Mouse (Mus musculus): ENCODE results near the gene Lrp2. TPM values are rescaled to one million over a fixed set of nuclear protein-coding genes. Genes with fewer than 3 reads are reported as not detected.

Gene Lrp2
- polyA plus RNA-seq, 1 experiment from 2014 or later, result 0.47 TPM

- no peaks in the 10 kb centered on the region for H3K9me3 ChIP-seq
- WGBS, result 92% methylated on average over 2 of the region's 2 CpGs
These were observed 5.8 kb downstream of the Lrp2 start for GRCm38 (mm10) chr2:69580091-69580490.

GRCm38 (mm10) chr2:69578206-69578605 lies 7.7 kb downstream of the Lrp2 start:
- no peak for ATAC-seq (replicated peaks)
- 54% methylated on average over 8 of the region's 8 CpGs for WGBS
- no peaks in the 10 kb centered on the region for H3K4me1 ChIP-seq
- H3K9me3 ChIP-seq, result no peaks in the 10 kb centered on the region
- no peak overlapping the region for H3K4me3 ChIP-seq
- H3K27ac ChIP-seq (replicated peaks), result no peak overlapping the region
- H3K27me3 ChIP-seq, result peaks cover 9% of the 10 kb centered on the region; the same call in 1 of the 2 replicates
- H3K9ac ChIP-seq (replicated peaks), result no peak overlapping the region
- H3K4me2 ChIP-seq (replicated peaks), result no peak overlapping the region
- no peaks in the 10 kb centered on the region for H3K36me3 ChIP-seq

More at GRCm38 (mm10) chr2:69580091-69580490, 5.8 kb downstream of the Lrp2 start:
- Histone ChIP-seq H3K27ac (replicated peaks) (no peak overlapping the region), H3K4me3 (no peak overlapping the region), H3K9ac (replicated peaks) (no peak overlapping the region), H3K36me3 (no peaks in the 10 kb centered on the region), H3K4me2 (replicated peaks) (no peak overlapping the region), H3K4me1 (peaks cover 7% of the 10 kb centered on the region), H3K27me3 (peaks cover 22% of the 10 kb centered on the region; the same call in 1 of the 2 replicates)
- no peak for ATAC-seq (replicated peaks)

GRCm38 (mm10) chr2:69576531-69576930 lies 9.3 kb downstream of the Lrp2 start:
- H3K9ac ChIP-seq (replicated peaks), result no peak overlapping the region
- H3K4me3 ChIP-seq, result no peak overlapping the region
- no peaks in the 10 kb centered on the region for H3K27me3 ChIP-seq
- H3K4me2 ChIP-seq (replicated peaks), result no peak overlapping the region
- no peaks in the 10 kb centered on the region for H3K4me1 ChIP-seq
- H3K9me3 ChIP-seq, result no peaks in the 10 kb centered on the region
- no peaks in the 10 kb centered on the region for H3K36me3 ChIP-seq
- no peak overlapping the region for H3K27ac ChIP-seq (replicated peaks)
- 100% methylated on average over 1 of the region's 1 CpGs for WGBS
- ATAC-seq (replicated peaks), result no peak

- Histone ChIP-seq H3K4me3 (no peak overlapping the region), H3K4me2 (replicated peaks) (no peak overlapping the region), H3K27me3 (no peaks in the 10 kb centered on the region), H3K4me1 (no peaks in the 10 kb centered on the region), H3K9me3 (no peaks in the 10 kb centered on the region), H3K36me3 (no peaks in the 10 kb centered on the region), H3K27ac (replicated peaks) (no peak overlapping the region), H3K9ac (replicated peaks) (no peak overlapping the region)
- no peak for ATAC-seq (replicated peaks)
- 68% methylated on average over 6 of the region's 6 CpGs for WGBS
These were observed 10.9 kb downstream of the Lrp2 start for GRCm38 (mm10) chr2:69574934-69575333.

GRCm38 (mm10) chr2:69574261-69574660 lies 11.6 kb downstream of the Lrp2 start:
- Histone ChIP-seq H3K4me1 (no peaks in the 10 kb centered on the region), H3K4me3 (no peak overlapping the region), H3K27me3 (no peaks in the 10 kb centered on the region), H3K4me2 (replicated peaks) (no peak overlapping the region), H3K36me3 (no peaks in the 10 kb centered on the region), H3K27ac (replicated peaks) (no peak overlapping the region), H3K9me3 (no peaks in the 10 kb centered on the region), H3K9ac (replicated peaks) (no peak overlapping the region)
- WGBS, result 75% methylated on average over 3 of the region's 3 CpGs
- no peak for ATAC-seq (replicated peaks)

GRCm38 (mm10) chr2:69573733-69574054 lies 12.2 kb downstream of the Lrp2 start:
- no peaks in the 10 kb centered on the region for H3K36me3 ChIP-seq
- H3K4me1 ChIP-seq, result no peaks in the 10 kb centered on the region
- H3K27me3 ChIP-seq, result no peaks in the 10 kb centered on the region
- no peaks in the 10 kb centered on the region for H3K9me3 ChIP-seq
- no peak for ATAC-seq (replicated peaks)
- H3K4me3 ChIP-seq, result no peak overlapping the region
- H3K27ac ChIP-seq (replicated peaks), result no peak overlapping the region
- H3K9ac ChIP-seq (replicated peaks), result no peak overlapping the region
- no peak overlapping the region for H3K4me2 ChIP-seq (replicated peaks)

GRCm38 (mm10) chr2:69573038-69573732 lies 12.7 kb downstream of the Lrp2 start:
- no peak overlapping the region for H3K4me2 ChIP-seq (replicated peaks)
- H3K9ac ChIP-seq (replicated peaks), result no peak overlapping the region
- no peak for ATAC-seq (replicated peaks)
- H3K27me3 ChIP-seq, result no peaks in the 10 kb centered on the region
- 39% methylated on average over 5 of the region's 5 CpGs for WGBS
- no peak overlapping the region for H3K27ac ChIP-seq (replicated peaks)
- H3K36me3 ChIP-seq, result no peaks in the 10 kb centered on the region
- H3K4me1 ChIP-seq, result no peaks in the 10 kb centered on the region
- no peaks in the 10 kb centered on the region for H3K9me3 ChIP-seq
- H3K4me3 ChIP-seq, result no peak overlapping the region

GRCm38 (mm10) chr2:69570556-69570955 lies 15.3 kb downstream of the Lrp2 start:
- no peak overlapping the region for H3K4me2 ChIP-seq (replicated peaks)
- H3K27me3 ChIP-seq, result no peaks in the 10 kb centered on the region
- no peaks in the 10 kb centered on the region for H3K36me3 ChIP-seq
- ATAC-seq (replicated peaks), result no peak
- H3K4me3 ChIP-seq, result no peak overlapping the region
- no peaks in the 10 kb centered on the region for H3K9me3 ChIP-seq
- 77% methylated on average over 6 of the region's 6 CpGs for WGBS
- H3K4me1 ChIP-seq, result no peaks in the 10 kb centered on the region
- no peak overlapping the region for H3K9ac ChIP-seq (replicated peaks)
- H3K27ac ChIP-seq (replicated peaks), result no peak overlapping the region

GRCm38 (mm10) chr2:69566281-69566680 lies 19.6 kb downstream of the Lrp2 start:
- no peak overlapping the region for H3K4me3 ChIP-seq
- no peak overlapping the region for H3K27ac ChIP-seq (replicated peaks)
- H3K27me3 ChIP-seq, result no peaks in the 10 kb centered on the region
- 74% methylated on average over 7 of the region's 7 CpGs for WGBS
- no peak for ATAC-seq (replicated peaks)
- no peak overlapping the region for H3K4me2 ChIP-seq (replicated peaks)
- H3K36me3 ChIP-seq, result no peaks in the 10 kb centered on the region
- no peak overlapping the region for H3K9ac ChIP-seq (replicated peaks)
- H3K4me1 ChIP-seq, result no peaks in the 10 kb centered on the region
- H3K9me3 ChIP-seq, result no peaks in the 10 kb centered on the region

GRCm38 (mm10) chr2:69563492-69563891 lies 22.4 kb downstream of the Lrp2 start:
- no peak overlapping the region for H3K27ac ChIP-seq (replicated peaks)
- H3K9ac ChIP-seq (replicated peaks), result no peak overlapping the region
- H3K9me3 ChIP-seq, result no peaks in the 10 kb centered on the region
- no peak for ATAC-seq (replicated peaks)
- no peak overlapping the region for H3K4me2 ChIP-seq (replicated peaks)
- H3K4me1 ChIP-seq, result no peaks in the 10 kb centered on the region
- no peak overlapping the region for H3K4me3 ChIP-seq
- WGBS, result 88% methylated on average over 6 of the region's 6 CpGs
- H3K27me3 ChIP-seq, result no peaks in the 10 kb centered on the region
- no peaks in the 10 kb centered on the region for H3K36me3 ChIP-seq

GRCm38 (mm10) chr2:69562761-69563160 lies 23.1 kb downstream of the Lrp2 start:
- no peak for ATAC-seq (replicated peaks)
- Histone ChIP-seq H3K27me3 (no peaks in the 10 kb centered on the region), H3K4me1 (no peaks in the 10 kb centered on the region), H3K27ac (replicated peaks) (no peak overlapping the region), H3K9me3 (no peaks in the 10 kb centered on the region), H3K9ac (replicated peaks) (no peak overlapping the region), H3K4me3 (no peak overlapping the region), H3K4me2 (replicated peaks) (no peak overlapping the region), H3K36me3 (no peaks in the 10 kb centered on the region)
- WGBS, result 72% methylated on average over 5 of the region's 5 CpGs

GRCm38 (mm10) chr2:69560221-69560620 lies 25.6 kb downstream of the Lrp2 start:
- no peaks in the 10 kb centered on the region for H3K36me3 ChIP-seq
- no peak overlapping the region for H3K4me2 ChIP-seq (replicated peaks)
- H3K4me1 ChIP-seq, result no peaks in the 10 kb centered on the region
- no peak overlapping the region for H3K27ac ChIP-seq (replicated peaks)
- no peak overlapping the region for H3K4me3 ChIP-seq
- no peak overlapping the region for H3K9ac ChIP-seq (replicated peaks)
- no peaks in the 10 kb centered on the region for H3K27me3 ChIP-seq
- no peak for ATAC-seq (replicated peaks)
- H3K9me3 ChIP-seq, result no peaks in the 10 kb centered on the region
- WGBS, result 58% methylated on average over 4 of the region's 4 CpGs

- no peak overlapping the region for H3K27ac ChIP-seq (replicated peaks)
- WGBS, result 81% methylated on average over 15 of the region's 15 CpGs
- ATAC-seq (replicated peaks), result no peak
These were observed 26.5 kb downstream of the Lrp2 start for GRCm38 (mm10) chr2:69559380-69559779.

More at GRCm38 (mm10) chr2:69559380-69559779, 26.5 kb downstream of the Lrp2 start:
- Histone ChIP-seq H3K4me2 (replicated peaks) (no peak overlapping the region), H3K4me3 (no peak overlapping the region), H3K9me3 (no peaks in the 10 kb centered on the region), H3K9ac (replicated peaks) (no peak overlapping the region), H3K36me3 (no peaks in the 10 kb centered on the region), H3K27me3 (no peaks in the 10 kb centered on the region), H3K4me1 (no peaks in the 10 kb centered on the region)
